Mouse (Mus musculus): ENCODE measurements around the gene Kcna10.

DNA sequence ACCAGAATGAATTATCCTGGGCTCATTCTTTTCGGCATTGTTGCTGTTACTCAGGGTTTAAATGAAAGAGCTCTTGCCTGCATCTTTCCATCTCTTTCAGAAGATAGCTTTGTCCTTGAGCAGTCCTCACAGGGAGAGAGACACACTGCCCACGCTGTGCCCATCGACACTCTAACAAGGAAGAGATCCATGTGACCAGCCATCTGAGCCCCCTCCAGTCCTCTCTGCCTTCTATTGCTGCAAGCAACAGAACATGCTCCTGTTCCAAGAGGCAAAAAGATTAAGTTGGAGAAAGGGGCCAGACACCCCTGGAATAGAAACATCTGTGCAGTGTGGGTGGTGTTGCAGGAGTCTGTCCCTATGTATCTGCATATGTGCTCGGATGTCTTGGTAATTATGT, 4.2 kb downstream of the Kcna10 start:
- TF ChIP-seq CTCF (IDR thresholded peaks at IDR 0.05): no peak
- no peak for TF ChIP-seq POLR2A (IDR thresholded peaks at IDR 0.05; ENCODE audit: insufficient read depth, low read depth, low read length)
- TF ChIP-seq EP300 (IDR thresholded peaks at IDR 0.05; ENCODE audit: insufficient read depth, low read depth, low read length): no peak

Data from heart, adult 2 months (tissue).